Mouse (Mus musculus) bone marrow macrophage, adult 2 months (primary cell): ENCODE results near the gene Prkar1b.

Experiments
- CTCF ChIP-seq: IDR thresholded peaks from 2 replicates; pipeline ENCODE4 v1.5.1; 2012; ENCODE audit warnings: low read depth, mild to moderate bottlenecking, low read length, moderate library complexity
- POLR2A ChIP-seq: IDR thresholded peaks from 2 replicates; pipeline ENCODE4 v1.6.1; 2012; ENCODE audit warnings: mild to moderate bottlenecking, low read depth, low read length, borderline replicate concordance

GRCm38 (mm10) chr5:138990659-138991380 is 159.0 kb downstream of the Prkar1b start:
- no peak for TF ChIP-seq CTCF
- TF ChIP-seq POLR2A = no peak
